Mouse (Mus musculus): Measurements from ENCODE around the gene Ggt5. TPM values are rescaled to one million over a fixed set of nuclear protein-coding genes. Genes with fewer than 3 reads are reported as not detected.

Gene Ggt5
- polyA plus RNA-seq, 2 experiments: 0.27 to 0.65 TPM

DNA sequence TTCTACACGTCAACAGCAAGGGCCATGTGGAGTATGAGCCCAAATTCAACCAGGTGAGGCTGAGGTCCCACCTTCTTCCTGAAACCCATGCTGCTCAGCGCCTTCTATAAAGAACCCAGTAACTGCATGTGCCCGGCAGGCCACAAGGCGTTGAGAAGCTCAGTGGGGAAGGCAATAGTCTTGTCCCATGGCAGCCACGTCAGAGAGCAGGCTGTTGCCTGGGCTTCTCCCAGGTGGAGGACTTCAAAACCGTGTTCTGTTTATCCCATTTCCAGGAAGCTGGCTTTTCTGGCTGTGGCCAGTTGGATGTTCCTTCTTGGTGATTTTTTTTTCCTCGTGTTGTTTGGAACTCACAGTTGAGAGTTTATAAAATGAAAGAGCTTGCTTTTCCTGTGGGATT lies 21.3 kb downstream of the Ggt5 start:
- no peak for TF ChIP-seq EP300 (IDR thresholded peaks at IDR 0.05; ENCODE audit: low read depth)
- TF ChIP-seq CTCF (IDR thresholded peaks at IDR 0.05; ENCODE audit: low read depth): no peak
- Histone ChIP-seq H3K9ac (replicated peaks) (no peak overlapping the region), H3K27ac (no peak overlapping the region), H3K36me3 (replicated peaks; ENCODE audit: control insufficient read depth, insufficient read depth, low read depth) (no peaks in the 10 kb centered on the region), H3K9me3 (ENCODE audit: control insufficient read depth, low read length) (no peaks in the 10 kb centered on the region), H3K4me2 (ENCODE audit: low read depth) (no peak overlapping the region), H3K4me3 (ENCODE audit: insufficient read depth in 1 of 2, low read depth in 2 of 2, low read length in 2 of 2) (no peak overlapping the region), H3K27me3 (ENCODE audit: control insufficient read depth, insufficient read depth, low read length) (no peaks in the 10 kb centered on the region), H3K4me1 (replicated peaks; ENCODE audit: control insufficient read depth in 2 of 2, insufficient read depth in 2 of 2, low read length in 1 of 2) (no peaks in the 10 kb centered on the region)
- DNase-seq (ENCODE audit: low read depth in 3 of 3, low spot score in 3 of 3): no peak
- no peak for ATAC-seq (ENCODE audit: insufficient read depth)
- 44% methylated on average over 7 of the region's 7 CpGs for WGBS (ENCODE audit: insufficient replicate concordance)

DNA sequence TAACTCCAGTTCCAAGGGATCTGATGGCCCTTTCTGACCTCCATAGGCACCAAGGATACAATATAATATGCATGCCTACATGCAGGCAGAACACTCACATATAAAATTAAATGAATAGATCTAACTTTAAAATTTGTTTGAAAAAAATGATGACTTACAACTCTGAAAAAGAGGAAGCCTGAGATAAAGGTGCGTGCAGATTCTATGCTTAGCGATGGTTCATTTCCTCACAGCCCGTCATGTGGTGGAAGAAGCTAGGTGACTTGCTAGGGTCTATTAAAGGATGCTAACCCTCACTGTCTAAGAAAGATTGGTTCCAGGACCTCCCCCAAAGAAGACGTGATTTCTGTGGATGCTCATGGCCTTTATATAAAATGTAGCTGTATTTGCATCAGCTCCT lies 26.9 kb downstream of the Ggt5 start:
- Histone ChIP-seq H3K27ac (no peak overlapping the region), H3K27me3 (ENCODE audit: control insufficient read depth, insufficient read depth, low read length) (no peaks in the 10 kb centered on the region), H3K36me3 (replicated peaks; ENCODE audit: control insufficient read depth, insufficient read depth, low read depth) (no peaks in the 10 kb centered on the region), H3K4me2 (ENCODE audit: low read depth) (no peak overlapping the region), H3K4me3 (ENCODE audit: insufficient read depth in 1 of 2, low read depth in 2 of 2, low read length in 2 of 2) (no peak overlapping the region), H3K4me1 (replicated peaks; ENCODE audit: control insufficient read depth in 2 of 2, insufficient read depth in 2 of 2, low read length in 1 of 2) (no peaks in the 10 kb centered on the region), H3K9ac (replicated peaks) (no peak overlapping the region), H3K9me3 (ENCODE audit: control insufficient read depth, low read length) (no peaks in the 10 kb centered on the region)
- ATAC-seq (ENCODE audit: insufficient read depth): no peak
- no peak for DNase-seq (ENCODE audit: low read depth in 3 of 3, low spot score in 3 of 3)
- 38% methylated on average over 4 of the region's 4 CpGs for WGBS (ENCODE audit: insufficient replicate concordance)
- TF ChIP-seq CTCF (IDR thresholded peaks at IDR 0.05; ENCODE audit: low read depth) (no peak), EP300 (IDR thresholded peaks at IDR 0.05; ENCODE audit: low read depth) (no peak)

DNA sequence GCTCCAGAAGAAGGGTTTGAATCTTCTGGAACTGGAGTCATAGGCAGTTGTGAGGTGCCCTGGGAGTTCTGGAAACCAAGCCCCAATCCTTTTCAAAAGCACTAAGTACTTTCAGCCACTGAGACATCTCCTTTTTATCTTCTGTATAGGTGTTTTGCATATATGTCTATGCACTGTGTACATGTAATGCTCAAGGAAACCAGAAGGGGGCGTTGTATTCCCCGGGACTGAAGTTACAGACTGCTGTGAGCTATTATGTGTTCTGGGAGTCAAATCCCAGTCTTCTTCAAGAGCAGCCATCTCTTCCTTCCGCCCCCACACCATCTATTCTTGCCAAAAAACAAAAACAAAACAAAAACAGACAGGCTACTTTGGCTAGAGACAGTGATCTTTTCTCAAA lies 31.7 kb downstream of the Ggt5 start:
- no peak for ATAC-seq (ENCODE audit: insufficient read depth)
- peak; percentile 47 for TF ChIP-seq CTCF (IDR thresholded peaks at IDR 0.05; ENCODE audit: low read depth)
- TF ChIP-seq EP300 (IDR thresholded peaks at IDR 0.05; ENCODE audit: low read depth): no peak
- 32% methylated on average over 3 of the region's 3 CpGs for WGBS (ENCODE audit: insufficient replicate concordance)
- Histone ChIP-seq H3K4me2 (ENCODE audit: low read depth) (no peak overlapping the region), H3K4me3 (ENCODE audit: insufficient read depth in 1 of 2, low read depth in 2 of 2, low read length in 2 of 2) (no peak overlapping the region), H3K9ac (replicated peaks) (no peak overlapping the region), H3K36me3 (replicated peaks; ENCODE audit: control insufficient read depth, insufficient read depth, low read depth) (no peaks in the 10 kb centered on the region), H3K27ac (no peak overlapping the region), H3K4me1 (replicated peaks; ENCODE audit: control insufficient read depth in 2 of 2, insufficient read depth in 2 of 2, low read length in 1 of 2) (no peaks in the 10 kb centered on the region), H3K27me3 (ENCODE audit: control insufficient read depth, insufficient read depth, low read length) (no peaks in the 10 kb centered on the region), H3K9me3 (ENCODE audit: control insufficient read depth, low read length) (no peaks in the 10 kb centered on the region)
- DNase-seq (ENCODE audit: low read depth in 3 of 3, low spot score in 3 of 3): no peak

DNA sequence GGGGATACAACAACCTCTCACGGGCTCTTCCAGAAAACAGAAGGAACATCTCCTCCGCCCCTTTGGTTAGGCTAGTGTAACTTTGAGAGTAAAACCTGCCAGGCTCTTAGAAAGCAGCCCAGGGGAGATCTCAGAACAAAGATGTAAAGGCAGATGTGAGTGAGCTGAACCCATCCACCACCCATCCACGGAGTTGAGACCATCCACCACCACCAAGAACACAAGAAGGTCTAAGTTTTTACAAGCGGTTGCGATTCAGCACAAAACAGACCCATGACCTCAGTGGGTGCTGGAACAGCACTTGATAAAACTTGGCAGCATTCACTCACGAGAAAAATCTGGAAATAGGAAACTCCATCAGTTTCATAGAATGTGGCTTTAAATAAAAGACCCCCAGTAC lies 36.8 kb downstream of the Ggt5 start:
- TF ChIP-seq EP300 (IDR thresholded peaks at IDR 0.05; ENCODE audit: low read depth): no peak
- no peak for TF ChIP-seq CTCF (IDR thresholded peaks at IDR 0.05; ENCODE audit: low read depth)
- DNase-seq (ENCODE audit: low read depth in 3 of 3, low spot score in 3 of 3) (no peak), ATAC-seq (ENCODE audit: insufficient read depth) (no peak)
- Histone ChIP-seq H3K27me3 (ENCODE audit: control insufficient read depth, insufficient read depth, low read length) (no peaks in the 10 kb centered on the region), H3K27ac (no peak overlapping the region), H3K4me3 (ENCODE audit: insufficient read depth in 1 of 2, low read depth in 2 of 2, low read length in 2 of 2) (no peak overlapping the region), H3K9me3 (ENCODE audit: control insufficient read depth, low read length) (no peaks in the 10 kb centered on the region), H3K9ac (replicated peaks) (no peak overlapping the region), H3K4me2 (ENCODE audit: low read depth) (no peak overlapping the region), H3K4me1 (replicated peaks; ENCODE audit: control insufficient read depth in 2 of 2, insufficient read depth in 2 of 2, low read length in 1 of 2) (no peaks in the 10 kb centered on the region), H3K36me3 (replicated peaks; ENCODE audit: control insufficient read depth, insufficient read depth, low read depth) (no peaks in the 10 kb centered on the region)
- WGBS (ENCODE audit: insufficient replicate concordance): 44% methylated on average over 6 of the region's 6 CpGs

DNA sequence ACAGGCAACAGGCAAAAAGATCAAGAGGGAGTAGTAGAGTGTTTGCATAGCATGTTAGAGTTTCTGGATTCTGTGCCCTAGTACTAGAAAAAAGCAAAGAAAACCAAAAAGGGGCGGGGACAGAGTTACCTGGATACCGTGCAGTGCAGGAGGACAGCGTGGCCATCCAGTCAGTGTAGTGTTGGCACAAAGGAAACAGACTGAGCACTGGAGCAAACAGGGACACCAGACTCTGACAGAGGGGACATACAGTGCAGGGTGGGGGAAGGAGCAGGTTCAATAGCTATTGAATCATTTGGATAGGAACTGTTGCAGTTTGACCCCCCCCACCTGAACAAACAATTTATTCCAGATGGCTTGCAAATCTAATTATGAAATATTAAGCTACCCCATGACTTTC lies 37.9 kb downstream of the Ggt5 start:
- Histone ChIP-seq H3K27ac (no peak overlapping the region), H3K9ac (replicated peaks) (no peak overlapping the region), H3K4me1 (replicated peaks; ENCODE audit: control insufficient read depth in 2 of 2, insufficient read depth in 2 of 2, low read length in 1 of 2) (no peaks in the 10 kb centered on the region), H3K9me3 (ENCODE audit: control insufficient read depth, low read length) (no peaks in the 10 kb centered on the region), H3K4me2 (ENCODE audit: low read depth) (no peak overlapping the region), H3K4me3 (ENCODE audit: insufficient read depth in 1 of 2, low read depth in 2 of 2, low read length in 2 of 2) (no peak overlapping the region), H3K27me3 (ENCODE audit: control insufficient read depth, insufficient read depth, low read length) (no peaks in the 10 kb centered on the region), H3K36me3 (replicated peaks; ENCODE audit: control insufficient read depth, insufficient read depth, low read depth) (no peaks in the 10 kb centered on the region)
- 36% methylated on average over 3 of the region's 3 CpGs for WGBS (ENCODE audit: insufficient replicate concordance)
- ATAC-seq (ENCODE audit: insufficient read depth) (no peak), DNase-seq (ENCODE audit: low read depth in 3 of 3, low spot score in 3 of 3) (no peak)
- TF ChIP-seq CTCF (IDR thresholded peaks at IDR 0.05; ENCODE audit: low read depth): no peak
- TF ChIP-seq EP300 (IDR thresholded peaks at IDR 0.05; ENCODE audit: low read depth): no peak
